Mouse (Mus musculus): ENCODE results near the gene Apobr. TPM values are rescaled to one million over a fixed set of nuclear protein-coding genes. Genes with fewer than 3 reads are reported as not detected.

The Apobr gene
- polyA plus RNA-seq, 1 experiment from 2014 or later = 2.2 TPM

DNA sequence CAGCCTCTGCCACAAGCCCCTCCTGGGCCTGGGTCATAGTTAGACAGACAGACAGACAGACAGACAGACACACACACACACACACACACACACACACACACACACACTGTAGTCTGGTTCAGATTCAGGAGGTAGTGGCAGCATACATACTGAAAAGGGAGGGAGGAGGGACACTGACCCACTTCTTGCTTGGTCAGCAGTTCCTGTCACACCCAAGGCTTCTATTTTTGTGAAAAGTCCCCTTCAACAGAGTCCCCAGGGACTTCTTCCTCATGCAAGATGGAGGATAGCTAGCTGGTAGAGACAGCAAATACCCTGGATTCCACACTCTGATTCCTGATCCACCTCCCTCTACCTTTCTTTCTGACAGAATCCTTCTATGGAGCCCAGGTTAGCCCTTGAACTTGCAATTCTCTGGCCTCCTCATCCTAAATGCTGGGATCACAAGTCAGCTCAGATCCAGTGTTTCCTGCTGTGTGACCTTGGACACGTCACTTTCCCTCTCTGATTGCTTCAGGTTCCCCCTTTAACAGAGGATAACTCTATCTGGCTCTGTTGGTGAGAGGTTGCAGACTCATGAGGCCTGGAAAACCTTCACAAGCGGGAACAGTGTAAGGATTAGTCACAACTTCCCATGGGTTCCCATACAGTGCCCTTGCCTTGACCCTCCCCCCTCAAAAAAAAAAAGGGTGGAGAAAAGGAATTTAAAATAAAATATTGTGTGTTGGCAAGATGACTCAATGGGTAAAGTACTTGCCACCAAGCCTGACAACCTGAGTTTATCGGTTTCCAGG is 41.3 kb downstream of the Apobr start:
- peak overlapping the region; percentile 37; the same call in 1 of the 2 replicates for H3K4me2 ChIP-seq (ENCODE audit: low read depth, low read length)
- peak overlapping the region; percentile 47; the same call in 1 of the 2 replicates for H3K27ac ChIP-seq (ENCODE audit: low read length)

GRCm38 (mm10) chr7:126628111-126628510 is 43.4 kb downstream of the Apobr start:
- H3K4me1 ChIP-seq (ENCODE audit: control insufficient read depth, insufficient read depth, low read length) = peaks cover 16% of the 10 kb centered on the region; the same call in 1 of the 2 replicates
- H3K36me3 ChIP-seq (ENCODE audit: control insufficient read depth, insufficient read depth, low read length) = no peaks in the 10 kb centered on the region
- H3K4me3 ChIP-seq (replicated peaks; ENCODE audit: low read length) = no peak overlapping the region
- no peaks in the 10 kb centered on the region for H3K27me3 ChIP-seq (ENCODE audit: control insufficient read depth, insufficient read depth, low read length)
- peak overlapping the region; percentile 47; the same call in 1 of the 2 replicates for H3K27ac ChIP-seq (ENCODE audit: low read length)
- peak overlapping the region; percentile 46; the same call in 1 of the 2 replicates for H3K9ac ChIP-seq (ENCODE audit: low read length)
- WGBS = 53% methylated on average over 6 of the region's 6 CpGs
- H3K4me2 ChIP-seq (ENCODE audit: low read depth, low read length) = no peak overlapping the region
- no peaks in the 10 kb centered on the region for H3K9me3 ChIP-seq (replicated peaks; ENCODE audit: control insufficient read depth, low read length)
- no peak for ATAC-seq (ENCODE audit: insufficient read depth, low FRiP score)

More for the DNA sequence above, 41.3 kb downstream of the Apobr start:
- WGBS = 86% methylated on average over 3 of the region's 3 CpGs
- Histone ChIP-seq H3K27me3 (ENCODE audit: control insufficient read depth, insufficient read depth, low read length) (no peaks in the 10 kb centered on the region), H3K36me3 (ENCODE audit: control insufficient read depth, insufficient read depth, low read length) (no peaks in the 10 kb centered on the region), H3K9me3 (replicated peaks; ENCODE audit: control insufficient read depth, low read length) (no peaks in the 10 kb centered on the region), H3K9ac (ENCODE audit: low read length) (peak overlapping the region; percentile 40; the same call in 1 of the 2 replicates), H3K4me1 (ENCODE audit: control insufficient read depth, insufficient read depth, low read length) (peaks cover 13% of the 10 kb centered on the region; the same call in 1 of the 2 replicates), H3K4me3 (replicated peaks; ENCODE audit: low read length) (no peak overlapping the region)
- ATAC-seq (ENCODE audit: insufficient read depth, low FRiP score) = no peak; the same call in 1 of the 2 replicates

DNA sequence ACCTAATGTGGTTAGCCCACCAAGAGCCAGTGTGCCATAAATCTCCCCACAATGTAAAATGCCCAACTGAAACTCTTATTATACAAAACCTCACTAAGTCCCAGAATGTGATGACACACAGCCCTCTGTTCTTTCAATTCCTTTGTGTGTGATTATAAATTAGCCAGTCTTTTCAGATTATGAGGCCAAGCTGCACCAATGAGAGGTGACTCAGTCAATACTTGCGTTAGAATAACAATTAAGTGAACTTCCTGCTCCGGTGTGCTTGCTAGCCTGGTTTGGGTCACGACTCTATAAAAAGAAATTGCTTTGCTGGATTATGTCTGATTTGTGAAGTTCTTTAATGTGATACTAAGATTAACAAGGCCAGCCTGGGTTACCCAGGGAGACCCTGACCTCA is 45.2 kb downstream of the Apobr start:
- peaks cover 20% of the 10 kb centered on the region for H3K4me1 ChIP-seq (ENCODE audit: control insufficient read depth, insufficient read depth, low read length)
- H3K27me3 ChIP-seq (ENCODE audit: control insufficient read depth, insufficient read depth, low read length) = no peaks in the 10 kb centered on the region
- H3K4me3 ChIP-seq (replicated peaks; ENCODE audit: low read length) = no peak overlapping the region
- no peak overlapping the region for H3K4me2 ChIP-seq (ENCODE audit: low read depth, low read length)
- no peak overlapping the region for H3K9ac ChIP-seq (ENCODE audit: low read length)
- H3K27ac ChIP-seq (ENCODE audit: low read length) = peak overlapping the region; percentile 59
- ATAC-seq (ENCODE audit: insufficient read depth, low FRiP score) = no peak
- H3K36me3 ChIP-seq (ENCODE audit: control insufficient read depth, insufficient read depth, low read length) = no peaks in the 10 kb centered on the region
- 35% methylated on average over 3 of the region's 3 CpGs for WGBS
- no peaks in the 10 kb centered on the region for H3K9me3 ChIP-seq (replicated peaks; ENCODE audit: control insufficient read depth, low read length)

DNA sequence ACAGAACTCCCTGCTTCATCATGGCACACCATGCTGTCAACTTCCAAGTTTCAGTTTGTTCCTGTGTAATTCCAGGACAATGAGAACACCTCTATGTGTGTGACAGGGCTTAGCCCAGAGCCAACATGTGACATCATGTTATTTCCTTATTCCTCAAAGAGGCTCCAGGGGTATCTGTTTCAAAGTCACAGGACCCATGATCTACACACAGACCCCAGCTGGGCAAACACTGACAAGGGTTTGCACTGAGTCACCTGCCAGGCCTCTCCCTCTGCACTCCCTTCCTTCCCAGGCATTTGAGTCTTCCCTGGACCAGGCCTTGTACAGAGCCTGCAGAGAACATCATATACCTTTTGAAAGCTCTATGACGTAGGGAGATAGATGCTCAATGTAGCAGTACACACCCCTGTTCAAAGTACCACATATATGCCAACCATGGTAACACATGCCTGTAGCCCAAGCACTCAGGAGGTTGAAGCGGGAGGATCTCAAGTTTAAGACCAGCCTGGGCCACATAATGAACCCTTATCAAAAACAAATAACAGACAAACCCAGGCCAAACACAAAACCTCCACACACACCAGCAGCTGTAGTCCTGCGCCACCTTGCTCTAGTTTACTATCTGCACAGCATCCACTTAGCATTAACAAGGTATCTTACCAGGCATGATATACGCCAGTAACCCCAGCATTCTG is 46.2 kb downstream of the Apobr start, which contains the start of gene Nupr1:
Gene Nupr1, minus strand, starts transcription at position 38 of the 695 bp plus-strand sequence.
- Histone ChIP-seq H3K27me3 (ENCODE audit: control insufficient read depth, insufficient read depth, low read length) (no peaks in the 10 kb centered on the region), H3K4me2 (ENCODE audit: low read depth, low read length) (no peak within 1 kb of the TSS), H3K4me3 (replicated peaks; ENCODE audit: low read length) (no peak within 1 kb of the TSS), H3K9me3 (replicated peaks; ENCODE audit: control insufficient read depth, low read length) (no peaks in the 10 kb centered on the region), H3K27ac (ENCODE audit: low read length) (peak within 1 kb of the TSS; percentile 71), H3K9ac (ENCODE audit: low read length) (no peak within 1 kb of the TSS), H3K4me1 (ENCODE audit: control insufficient read depth, insufficient read depth, low read length) (peaks cover 14% of the 10 kb centered on the region; the same call in 1 of the 2 replicates), H3K36me3 (ENCODE audit: control insufficient read depth, insufficient read depth, low read length) (no peaks in the 10 kb centered on the region)
- WGBS = 80% methylated on average over 4 of the region's 4 CpGs
- ATAC-seq (ENCODE audit: insufficient read depth, low FRiP score) = peak; percentile 72; the same call in 1 of the 2 replicates

- 84% methylated on average over 2 of the region's 2 CpGs for WGBS
- Histone ChIP-seq H3K4me3 (replicated peaks; ENCODE audit: low read length) (no peak overlapping the region), H3K27me3 (ENCODE audit: control insufficient read depth, insufficient read depth, low read length) (no peaks in the 10 kb centered on the region), H3K4me1 (ENCODE audit: control insufficient read depth, insufficient read depth, low read length) (peaks cover 11% of the 10 kb centered on the region; the same call in 1 of the 2 replicates), H3K4me2 (ENCODE audit: low read depth, low read length) (no peak overlapping the region), H3K9ac (ENCODE audit: low read length) (no peak overlapping the region), H3K9me3 (replicated peaks; ENCODE audit: control insufficient read depth, low read length) (no peaks in the 10 kb centered on the region), H3K27ac (ENCODE audit: low read length) (no peak overlapping the region), H3K36me3 (ENCODE audit: control insufficient read depth, insufficient read depth, low read length) (no peaks in the 10 kb centered on the region)
- ATAC-seq (ENCODE audit: insufficient read depth, low FRiP score) = no peak
Measured at GRCm38 (mm10) chr7:126632478-126632877, 47.7 kb downstream of the Apobr start.

DNA sequence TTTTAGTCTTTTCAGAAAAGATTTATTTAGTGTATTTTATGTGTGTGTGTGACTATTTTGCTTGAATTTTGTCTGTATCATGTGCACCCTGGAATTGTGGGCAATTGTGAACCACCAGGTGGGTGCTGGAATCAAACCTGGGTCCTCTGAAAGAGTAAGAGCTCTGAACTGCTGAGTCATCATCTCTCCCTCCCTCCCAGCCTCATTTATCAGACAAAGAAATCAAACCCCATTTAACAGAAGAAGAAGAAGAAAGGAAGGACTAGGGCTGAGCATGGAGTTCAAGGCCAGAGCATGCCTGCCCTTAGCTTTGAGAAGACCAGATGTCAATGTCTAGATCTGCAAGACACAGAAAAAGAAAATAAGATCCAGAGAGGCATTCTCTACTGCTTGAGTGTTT is 50.6 kb downstream of the Apobr start:
- no peaks in the 10 kb centered on the region for H3K27me3 ChIP-seq (ENCODE audit: control insufficient read depth, insufficient read depth, low read length)
- no peaks in the 10 kb centered on the region for H3K36me3 ChIP-seq (ENCODE audit: control insufficient read depth, insufficient read depth, low read length)
- no peaks in the 10 kb centered on the region for H3K9me3 ChIP-seq (replicated peaks; ENCODE audit: control insufficient read depth, low read length)
- no peak overlapping the region for H3K9ac ChIP-seq (ENCODE audit: low read length)
- ATAC-seq (ENCODE audit: insufficient read depth, low FRiP score) = no peak
- H3K4me3 ChIP-seq (replicated peaks; ENCODE audit: low read length) = no peak overlapping the region
- H3K27ac ChIP-seq (ENCODE audit: low read length) = no peak overlapping the region
- H3K4me1 ChIP-seq (ENCODE audit: control insufficient read depth, insufficient read depth, low read length) = peaks cover 7% of the 10 kb centered on the region; the same call in 1 of the 2 replicates
- H3K4me2 ChIP-seq (ENCODE audit: low read depth, low read length) = no peak overlapping the region

- no peaks in the 10 kb centered on the region for H3K9me3 ChIP-seq (replicated peaks; ENCODE audit: control insufficient read depth, low read length)
- no peaks in the 10 kb centered on the region for H3K36me3 ChIP-seq (ENCODE audit: control insufficient read depth, insufficient read depth, low read length)
- H3K27ac ChIP-seq (ENCODE audit: low read length) = no peak overlapping the region
- no peak overlapping the region for H3K4me2 ChIP-seq (ENCODE audit: low read depth, low read length)
- peaks cover 5% of the 10 kb centered on the region; the same call in 1 of the 2 replicates for H3K4me1 ChIP-seq (ENCODE audit: control insufficient read depth, insufficient read depth, low read length)
- no peak overlapping the region for H3K4me3 ChIP-seq (replicated peaks; ENCODE audit: low read length)
- no peak overlapping the region for H3K9ac ChIP-seq (ENCODE audit: low read length)
- WGBS = 12% methylated on average over 4 of the region's 4 CpGs
- peak; percentile 77 for ATAC-seq (ENCODE audit: insufficient read depth, low FRiP score)
- no peaks in the 10 kb centered on the region for H3K27me3 ChIP-seq (ENCODE audit: control insufficient read depth, insufficient read depth, low read length)
Measured at GRCm38 (mm10) chr7:126636733-126637520, 52.2 kb downstream of the Apobr start.
